Mouse (Mus musculus) kidney, adult 11 months (tissue): ENCODE measurements at regions not wholly inside any gene's neighbourhood (a gene's known extent, or its start where the extent isn't known, plus 50 kb on each side); places are given as distances from the start of the nearest gene placed in this dataset.

Experiments used
- DNase-seq: peaks from one replicate; pipeline ENCODE4 v3.0.0; 2022

- no peak for DNase-seq
Observed at GRCm38 (mm10) chr12:107327107-107327770, 161.2 kb upstream of the 3110018I06Rik start.

DNA sequence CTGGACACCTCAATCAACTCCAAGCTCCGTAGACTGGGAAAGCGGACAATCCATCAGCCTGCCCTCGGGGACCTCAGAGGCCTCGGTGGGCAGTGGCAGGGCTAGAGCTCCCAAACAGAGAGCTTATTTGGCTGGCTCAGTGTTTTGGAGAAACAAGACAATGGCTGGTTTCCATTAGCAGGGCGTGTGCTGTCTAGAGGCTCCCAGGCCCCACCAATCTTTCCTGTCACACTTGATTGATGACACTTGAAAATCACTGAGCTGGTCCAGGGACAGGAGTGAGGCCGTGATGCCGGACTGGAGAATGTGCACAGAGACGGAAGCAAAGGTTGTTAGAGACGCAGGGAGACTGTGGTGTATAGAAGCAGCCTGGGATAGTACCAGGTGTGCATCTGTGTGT, 159.4 kb upstream of the 3110018I06Rik start:
- no peak for DNase-seq

GRCm38 (mm10) chr12:107334366-107334765, 154.1 kb upstream of the 3110018I06Rik start:
- DNase-seq = no peak

DNA sequence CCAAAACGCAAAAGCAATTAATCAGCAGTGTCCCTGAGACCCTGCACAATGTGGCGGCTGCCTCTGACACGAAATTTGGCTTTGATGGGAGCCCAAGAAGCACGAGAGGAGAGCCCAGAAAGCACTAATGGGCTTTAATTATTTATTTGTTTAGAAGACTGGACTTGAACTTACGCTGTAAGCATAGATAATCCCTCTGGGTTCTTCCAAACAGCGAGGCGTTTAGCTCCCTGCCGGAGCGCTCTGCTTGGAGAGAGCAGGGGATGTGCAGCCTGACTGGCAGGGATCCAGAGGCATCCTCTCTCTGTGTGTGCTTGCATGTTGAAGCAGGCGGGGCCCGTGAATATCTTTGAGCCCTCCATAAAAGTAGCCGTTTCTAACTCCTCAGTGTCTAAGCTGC, 153.3 kb upstream of the 3110018I06Rik start:
- no peak for DNase-seq

GRCm38 (mm10) chr12:107338758-107339157, 149.7 kb upstream of the 3110018I06Rik start:
- DNase-seq = no peak

DNA sequence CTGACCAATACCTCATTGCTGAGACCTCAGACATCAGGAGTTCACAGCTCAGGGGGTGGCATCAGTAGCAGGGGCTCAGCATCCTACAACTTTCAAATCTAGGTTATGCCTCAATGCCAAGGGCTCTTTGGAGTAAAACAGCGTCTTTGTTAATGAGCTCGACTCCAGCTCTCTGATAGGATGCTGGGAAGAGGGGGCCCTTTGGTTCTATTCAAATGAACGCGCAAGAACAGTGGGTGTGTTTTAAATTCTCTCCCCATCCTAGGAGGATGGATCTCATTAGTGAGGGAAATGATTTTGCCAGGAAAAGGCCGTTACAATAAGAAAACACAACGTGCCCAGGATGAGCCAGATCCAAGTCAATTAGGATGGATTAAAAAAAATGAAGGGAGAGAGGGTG, 132.2 kb upstream of the 3110018I06Rik start:
- no peak for DNase-seq

DNA sequence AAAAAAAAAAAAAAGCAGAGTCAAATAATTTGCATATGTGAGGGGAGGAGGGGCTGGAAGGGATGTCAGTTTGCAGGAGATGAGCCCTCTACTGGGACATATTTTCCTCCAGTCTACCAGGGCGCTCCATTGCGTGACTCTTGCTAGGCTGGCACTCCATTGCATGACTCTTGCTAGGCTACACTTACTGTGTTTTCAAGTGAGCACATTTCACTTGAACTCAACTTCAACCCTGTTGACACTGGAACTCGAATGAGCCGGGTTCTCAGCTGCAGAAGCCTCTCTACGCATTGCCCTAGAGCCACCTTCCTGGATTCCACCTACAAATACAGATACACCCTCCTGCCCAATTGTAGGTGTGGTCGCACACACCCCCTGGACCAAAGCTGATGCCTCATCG, 131.5 kb upstream of the 3110018I06Rik start:
- no peak for DNase-seq

DNA sequence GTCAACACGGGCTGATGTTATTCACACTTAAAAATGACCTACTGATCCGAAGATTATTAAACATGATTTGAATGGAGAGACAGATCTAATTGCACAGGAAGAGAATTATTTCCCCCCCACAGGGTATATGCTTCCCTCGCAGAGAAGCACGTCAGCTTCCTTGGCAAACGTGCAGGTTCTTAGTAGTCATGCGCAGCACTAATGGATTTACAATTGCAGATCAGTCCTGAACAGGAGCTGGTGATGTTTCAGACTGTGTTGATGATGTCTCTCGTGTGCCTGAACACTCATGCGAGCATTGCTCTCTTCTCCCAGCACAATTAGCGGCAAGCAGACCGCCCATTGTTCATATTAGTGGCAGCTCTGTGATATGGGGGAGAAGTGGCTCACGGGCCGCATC, 127.9 kb upstream of the 3110018I06Rik start:
- DNase-seq = no peak

DNA sequence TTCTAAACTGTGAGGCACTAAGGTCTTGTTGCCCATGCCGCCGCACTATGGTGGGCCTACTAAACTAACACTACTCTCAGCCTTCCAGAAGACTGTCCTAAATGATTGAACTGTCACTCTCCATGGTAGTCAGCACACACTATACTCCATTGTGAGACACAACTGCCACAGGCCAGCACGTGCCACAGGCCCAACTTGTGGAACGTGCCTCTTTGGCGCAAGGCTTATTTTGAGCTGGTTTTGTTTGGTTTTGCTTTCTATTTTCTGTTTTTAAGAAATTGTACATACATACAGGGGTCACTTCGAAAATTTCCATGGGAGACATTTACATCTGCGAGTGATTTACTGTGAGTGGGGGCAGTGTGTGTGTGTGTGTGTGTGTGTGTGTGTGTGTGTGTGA, 126.8 kb upstream of the 3110018I06Rik start:
- DNase-seq = no peak

GRCm38 (mm10) chr12:107362120-107362519, 126.3 kb upstream of the 3110018I06Rik start:
- DNase-seq = no peak

GRCm38 (mm10) chr12:107372254-107372653, 116.2 kb upstream of the 3110018I06Rik start:
- DNase-seq = no peak

GRCm38 (mm10) chr12:107392050-107392795, 96.2 kb upstream of the 3110018I06Rik start:
- no peak for DNase-seq

DNA sequence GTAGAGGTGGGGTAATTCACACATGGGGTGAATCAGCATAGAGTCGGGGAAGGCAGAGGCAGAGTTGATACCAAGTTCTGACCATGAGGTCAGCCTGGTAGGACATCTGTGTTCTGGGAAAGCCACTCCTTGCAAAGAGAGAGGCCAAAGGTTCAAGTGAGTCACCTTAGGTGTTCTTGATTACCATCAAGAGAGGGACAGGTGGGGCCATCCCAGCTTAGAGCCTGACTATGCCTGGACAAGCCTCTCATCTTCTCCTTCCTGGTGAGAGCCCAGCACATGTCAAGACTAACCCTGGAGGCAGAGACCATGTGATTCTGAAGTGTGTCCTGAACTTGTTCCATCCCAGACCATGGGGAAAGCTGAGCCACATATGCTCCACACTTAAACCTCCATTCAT, 94.0 kb upstream of the 3110018I06Rik start:
- DNase-seq = no peak

GRCm38 (mm10) chr12:107404821-107405220, 83.6 kb upstream of the 3110018I06Rik start:
- DNase-seq = no peak

DNA sequence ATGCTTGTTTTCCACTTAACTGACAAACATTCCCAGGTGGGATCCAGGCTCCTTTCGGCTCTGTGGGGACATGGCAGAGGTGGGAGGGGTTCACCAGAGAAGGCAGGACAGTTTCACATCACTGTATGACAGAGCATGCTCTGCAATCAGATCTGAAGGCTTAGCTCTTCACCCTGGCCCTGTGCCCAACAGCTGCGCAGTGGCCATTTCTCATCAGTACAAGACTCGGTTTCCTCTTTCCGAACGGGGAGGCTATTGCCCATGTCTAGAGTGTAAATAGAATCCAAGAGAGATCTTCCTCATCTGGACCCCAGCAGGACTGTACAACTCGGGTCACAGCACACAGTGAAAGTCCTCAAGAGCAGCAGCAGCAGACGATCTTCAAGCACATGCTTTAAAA, 64.5 kb upstream of the 3110018I06Rik start:
- no peak for DNase-seq

DNA sequence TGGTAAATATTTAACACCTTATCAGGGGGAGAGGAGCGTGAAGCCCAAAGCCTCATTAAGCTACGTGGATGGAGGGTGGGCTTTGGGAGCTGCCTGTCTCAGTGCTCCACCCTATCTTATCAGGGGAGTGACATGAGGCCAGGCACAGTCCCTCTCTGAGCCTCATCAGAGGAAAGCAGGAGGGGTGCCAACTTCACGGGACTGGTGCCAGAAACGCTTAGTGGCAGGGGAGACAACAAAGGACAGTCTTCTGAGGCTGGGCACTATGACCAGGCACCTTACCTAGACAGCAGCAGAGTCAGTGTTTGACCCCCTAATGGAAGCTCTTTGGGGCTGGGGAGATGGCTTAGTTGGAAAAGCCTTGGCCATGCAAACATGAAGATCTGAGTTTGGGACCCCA, 49.9 kb upstream of the 3110018I06Rik start:
- DNase-seq = no peak
